Mouse (Mus musculus) spleen, adult 2 months (tissue): ENCODE measurements around the gene Lhx2. TPM values are rescaled to one million over a fixed set of nuclear protein-coding genes. Genes with fewer than 3 reads are reported as not detected.

Source experiments
- DNase-seq, 2 experiments: peaks; one replicate each; pipeline versions ENCODE4 v3.0.0 to v3.0.0-alpha.2; 2012 to 2021; ENCODE audit warnings: low spot score in 2 of 2, low read depth in 1 of 2
- H3K27ac ChIP-seq: fragments of 200-500 bp; 2 replicates; pipeline ENCODE4 v1.5.1; 2012; ENCODE audit warnings: low read length, inconsistent platforms; ENCODE audit not compliant: insufficient read depth
- H3K27me3 ChIP-seq: fragments of 200-500 bp; 2 replicates; pipeline ENCODE4 v1.6.1; 2012; ENCODE audit warnings: mild to moderate bottlenecking, moderate library complexity, low read length, inconsistent platforms; ENCODE audit not compliant: control insufficient read depth, insufficient read depth
- H3K36me3 ChIP-seq: fragments of 200-500 bp; 2 replicates; pipeline ENCODE4 v1.6.1; 2012; ENCODE audit warnings: mild to moderate bottlenecking, low read length, inconsistent platforms; ENCODE audit not compliant: control insufficient read depth, insufficient read depth
- H3K4me1 ChIP-seq: fragments of 200-500 bp; 2 replicates; pipeline ENCODE4 v1.6.1; 2011; ENCODE audit warnings: inconsistent platforms; ENCODE audit not compliant: control insufficient read depth, insufficient read depth, insufficient read length
- H3K4me3 ChIP-seq: fragments of 200-500 bp; 2 replicates; pipeline ENCODE4 v1.5.1; 2011; ENCODE audit warnings: mild to moderate bottlenecking, inconsistent platforms; ENCODE audit not compliant: insufficient read depth, insufficient read length; ENCODE audit errors: extremely low read depth
- CTCF ChIP-seq: fragments of 200-500 bp; IDR thresholded peaks from 2 replicates; pipeline ENCODE4 v1.5.1; 2011; ENCODE audit warnings: mild to moderate bottlenecking, inconsistent platforms; ENCODE audit not compliant: insufficient read depth, insufficient read length, insufficient replicate concordance; ENCODE audit errors: extremely low read depth
- POLR2A ChIP-seq: fragments of 200-500 bp; IDR thresholded peaks from 2 replicates; pipeline ENCODE4 v1.6.1; 2011; ENCODE audit warnings: low read depth, low read length, inconsistent platforms
- WGBS: fragments of 180-500 bp; shearing (Covaris S2); methylation state at CpG from one replicate; pipeline ENCODE4 v1.1.7; 2018; 5-methylcytosine and 5-hydroxymethylcytosine counted together
- polyA plus RNA-seq: library from polyadenylated mRNA; depleted of rRNA; stranded (reverse); fragments of >200 nt; gene quantifications from 2 replicates; pipeline ENCODE4 v1.2.3, GENCODE M21; 2012; rRNA removed

The Lhx2 gene
- polyA plus RNA-seq, 1 experiment, result 0.30 TPM

- no peaks in the 10 kb centered on the region for H3K4me1 ChIP-seq
- H3K36me3 ChIP-seq, result no peaks in the 10 kb centered on the region
- H3K27me3 ChIP-seq, result no peaks in the 10 kb centered on the region
- H3K27ac ChIP-seq, result no peak overlapping the region
- no peak for DNase-seq
- TF ChIP-seq CTCF, result no peak
- no peak for TF ChIP-seq POLR2A
- 81% methylated on average over 3 of the region's 3 CpGs for WGBS
- H3K4me3 ChIP-seq, result no peak overlapping the region
Measured at GRCm38 (mm10) chr2:38409309-38409708, 70.2 kb downstream of the Lhx2 start.

- H3K27ac ChIP-seq, result no peak overlapping the region
- no peaks in the 10 kb centered on the region for H3K36me3 ChIP-seq
- TF ChIP-seq POLR2A (no peak), CTCF (no peak)
- H3K27me3 ChIP-seq, result no peaks in the 10 kb centered on the region
- H3K4me3 ChIP-seq, result no peak overlapping the region
- no peak for DNase-seq
- no peaks in the 10 kb centered on the region for H3K4me1 ChIP-seq
- WGBS, result 72% methylated on average over 6 of the region's 6 CpGs
Measured at GRCm38 (mm10) chr2:38410227-38410626, 71.1 kb downstream of the Lhx2 start.

DNA sequence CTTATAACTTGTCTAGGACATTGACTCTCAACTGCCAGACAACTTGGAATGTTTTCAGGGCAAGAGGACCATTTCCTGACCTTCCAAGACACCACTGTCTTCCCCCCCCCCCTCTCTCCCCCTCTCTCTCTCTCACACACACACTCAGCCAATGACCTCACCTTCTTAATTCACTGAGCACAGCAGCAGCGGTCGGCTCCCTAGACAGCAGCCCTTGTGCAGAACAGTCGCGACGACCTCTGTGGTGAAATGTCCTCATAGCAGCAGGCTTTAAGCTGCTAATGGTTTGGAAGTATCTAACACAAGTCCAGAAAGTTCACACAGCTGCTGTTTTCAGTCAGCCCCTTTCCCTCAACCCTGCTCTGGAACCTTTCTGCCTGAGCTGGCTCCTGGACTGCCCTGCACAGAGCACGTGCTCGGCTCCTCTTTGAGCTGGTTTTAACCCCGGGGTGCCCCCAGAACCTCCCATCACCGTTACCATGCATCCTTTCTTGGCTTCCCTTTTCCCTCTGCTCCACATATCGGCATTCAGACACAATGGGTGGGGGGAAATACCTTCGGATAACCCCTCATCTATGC, 73.6 kb downstream of the Lhx2 start:
- Histone ChIP-seq H3K4me3 (no peak overlapping the region), H3K4me1 (no peaks in the 10 kb centered on the region), H3K27me3 (no peaks in the 10 kb centered on the region), H3K36me3 (no peaks in the 10 kb centered on the region), H3K27ac (no peak overlapping the region)
- DNase-seq, result no peak
- no peak for TF ChIP-seq CTCF
- 47% methylated on average over 11 of the region's 11 CpGs for WGBS

DNA sequence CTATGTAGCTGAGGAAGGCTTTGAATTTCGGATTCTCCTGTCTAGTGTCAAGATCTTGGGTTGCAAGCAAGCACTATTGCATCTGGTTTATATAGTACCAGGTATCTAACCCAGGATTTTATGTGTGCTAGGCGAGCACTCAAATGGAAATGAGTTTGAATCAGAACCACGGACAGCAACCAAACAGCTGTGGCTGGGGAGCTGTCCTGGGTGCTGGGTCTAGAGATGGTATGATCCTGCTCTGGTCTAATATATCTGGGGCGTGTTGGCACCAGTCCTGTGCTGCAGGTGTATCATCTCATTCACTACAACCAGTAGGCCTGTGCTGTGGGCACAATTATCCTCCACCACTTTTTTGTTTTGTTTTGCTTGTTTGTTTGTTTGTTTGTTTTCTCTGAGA, 78.9 kb downstream of the Lhx2 start:
- no peak for DNase-seq
- Histone ChIP-seq H3K27me3 (no peaks in the 10 kb centered on the region), H3K4me3 (no peak overlapping the region), H3K36me3 (no peaks in the 10 kb centered on the region), H3K4me1 (no peaks in the 10 kb centered on the region), H3K27ac (no peak overlapping the region)
- no peak for TF ChIP-seq POLR2A
- 17% methylated on average over 4 of the region's 4 CpGs for WGBS

Other genes starting within 250 kb of the Lhx2 start
- 16.0 and 17.5 TPM in 2 replicates for gene Dennd1a, start 51.9 kb upstream of the Lhx2 start, polyA plus RNA-seq
- gene Nek6, start 172.4 kb downstream of the Lhx2 start, polyA plus RNA-seq, result 9.4 and 10.0 TPM in 2 replicates